Mouse (Mus musculus) v-Abl transformed pro-B cells (cell line): ENCODE results near the gene Mrln.

Experiments
- in situ Hi-C, 2 experiments: fragments of 400-800 bp; cut with MboI; formaldehyde crosslinking; loops; one replicate each; pipeline ENCODE4 v1.15.1; 2025; ENCODE audit not compliant: unreplicated experiment in 2 of 2

Gene Mrln

DNA sequence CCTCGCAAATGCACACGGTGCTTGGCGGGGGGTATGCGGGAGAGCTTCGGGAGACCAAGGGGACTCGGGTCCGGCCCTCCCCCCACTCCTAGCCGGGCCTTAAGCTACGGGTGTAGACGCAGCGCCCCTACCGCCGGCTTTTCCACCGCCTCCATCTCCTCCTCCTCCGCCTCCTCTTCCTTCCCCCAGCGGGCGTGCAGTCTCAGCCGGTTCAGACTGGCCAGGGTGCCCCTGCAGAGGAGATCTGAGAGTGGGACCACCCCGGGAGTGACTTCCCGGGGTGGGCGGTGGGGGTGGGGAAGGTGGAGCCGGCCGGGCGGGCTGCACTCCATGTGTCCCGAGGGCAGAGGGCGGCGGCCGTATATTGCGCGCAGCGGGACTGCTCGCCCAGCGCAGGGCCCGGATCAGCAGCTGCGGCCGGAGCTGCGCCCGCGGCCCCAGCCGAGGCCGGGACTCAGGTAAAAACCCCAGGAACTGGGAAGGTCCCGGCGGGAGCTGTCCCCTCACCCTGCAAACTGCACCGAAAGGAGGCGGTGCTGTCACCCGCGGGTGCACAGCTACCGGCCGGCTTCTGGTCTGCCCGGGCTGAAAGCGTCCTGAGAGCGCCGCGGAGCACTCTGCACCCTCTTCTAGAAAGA lies 40.6 kb downstream of the Mrln start, which contains the start of gene Slc16a9:
Slc16a9 (plus strand) TSS at position 180 of the 638 bp plus-strand sequence.
- in situ Hi-C loops, result no loop called here

DNA sequence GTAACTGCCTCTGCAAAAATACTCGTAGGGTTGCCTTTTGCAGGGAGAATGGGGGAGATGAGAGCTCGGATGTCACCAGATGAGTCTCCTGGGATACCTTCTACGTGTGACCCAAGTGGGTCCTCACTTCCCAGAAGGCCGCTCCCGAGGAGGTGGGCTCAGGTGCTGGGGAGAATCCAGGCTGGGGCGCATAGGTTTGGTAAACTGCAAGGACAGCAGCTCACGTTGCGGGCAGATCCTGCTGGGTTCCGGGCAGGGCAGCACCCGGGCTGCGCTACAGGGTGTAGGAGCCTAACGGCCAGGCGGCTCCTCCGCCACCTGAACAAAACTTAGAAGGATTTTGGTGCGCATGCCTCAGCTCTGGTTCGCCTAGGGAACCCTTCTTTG lies 41.1 kb downstream of the Mrln start:
- in situ Hi-C loops, result no loop called here

DNA sequence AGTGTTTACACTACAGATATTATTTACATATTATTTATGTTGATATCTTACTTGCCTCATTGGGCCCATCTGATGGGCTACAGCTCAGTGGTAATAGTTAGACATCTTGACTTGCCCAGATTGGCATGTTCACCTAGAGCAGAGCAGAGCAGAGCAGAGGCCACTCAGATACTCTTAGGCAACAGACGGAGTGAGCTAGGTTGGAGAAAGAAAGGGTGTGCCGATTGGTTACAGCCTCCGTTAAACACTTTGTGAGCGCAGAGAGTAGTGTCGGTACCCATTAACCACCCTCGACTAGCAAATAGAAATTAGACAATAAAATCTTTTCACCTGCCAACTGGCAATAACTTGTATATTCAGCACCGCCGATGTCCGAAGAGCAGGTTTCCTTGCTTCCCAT lies 41.6 kb downstream of the Mrln start:
- in situ Hi-C loops, result no loop called here

DNA sequence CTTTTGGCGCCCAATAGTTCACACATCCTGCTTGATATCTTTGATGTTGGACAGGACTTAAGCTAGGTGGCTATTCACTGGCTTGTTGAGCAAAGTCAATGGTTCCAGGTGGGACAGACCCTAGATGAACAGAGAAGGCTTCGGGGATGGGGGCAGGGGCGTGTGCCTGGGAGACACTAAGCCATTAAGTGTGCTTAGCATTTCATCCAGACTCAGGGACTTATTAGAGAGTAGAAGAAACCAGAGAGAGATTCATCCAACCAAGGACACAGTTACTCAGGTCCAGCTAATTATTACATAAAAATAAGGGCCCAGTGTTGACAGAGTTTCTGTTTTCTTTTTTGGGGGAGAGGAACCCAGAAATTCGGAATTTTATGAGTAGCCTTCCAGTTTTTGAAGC lies 45.9 kb downstream of the Mrln start:
- in situ Hi-C loops, result no loop called here

DNA sequence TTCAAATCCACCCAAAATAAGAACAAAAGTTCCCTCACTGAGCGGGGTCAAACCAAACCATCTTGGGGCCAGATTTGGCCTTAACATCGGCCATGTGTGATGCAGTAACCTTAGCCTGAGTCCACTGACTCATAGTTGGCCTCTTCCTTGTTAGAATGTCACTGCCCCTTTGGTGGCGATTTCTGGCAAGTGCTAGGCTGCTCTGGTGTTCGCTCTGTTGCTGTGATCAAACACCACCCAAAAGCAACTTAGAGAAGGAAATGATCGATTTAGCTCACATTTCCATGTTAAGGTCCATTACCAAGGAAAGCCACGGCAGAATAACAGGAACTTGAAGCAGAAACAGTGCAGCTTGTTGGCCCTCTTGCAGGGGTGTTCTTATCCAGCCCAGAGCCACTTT lies 46.3 kb downstream of the Mrln start:
- in situ Hi-C loops, result no loop called here

DNA sequence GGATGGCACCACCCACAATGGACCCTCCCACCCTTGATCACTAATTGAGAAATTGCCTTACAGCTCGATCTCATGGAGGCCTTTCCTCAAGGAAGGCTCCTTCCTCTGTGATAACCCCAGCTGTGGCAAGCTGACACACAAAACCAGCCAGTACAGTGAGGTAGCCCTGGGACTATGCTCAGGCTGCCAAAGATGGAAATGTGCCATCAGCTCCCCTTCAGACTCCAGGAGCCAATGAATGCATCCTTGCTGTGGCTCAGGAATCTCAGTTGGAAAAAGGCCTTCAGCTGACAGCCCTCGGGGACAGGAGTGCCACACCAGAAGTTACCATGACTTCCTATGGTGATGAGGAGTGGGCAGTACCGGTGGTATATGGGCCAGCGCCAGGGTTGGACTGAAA lies 50.2 kb downstream of the Mrln start:
- in situ Hi-C loops, result no loop called here

DNA sequence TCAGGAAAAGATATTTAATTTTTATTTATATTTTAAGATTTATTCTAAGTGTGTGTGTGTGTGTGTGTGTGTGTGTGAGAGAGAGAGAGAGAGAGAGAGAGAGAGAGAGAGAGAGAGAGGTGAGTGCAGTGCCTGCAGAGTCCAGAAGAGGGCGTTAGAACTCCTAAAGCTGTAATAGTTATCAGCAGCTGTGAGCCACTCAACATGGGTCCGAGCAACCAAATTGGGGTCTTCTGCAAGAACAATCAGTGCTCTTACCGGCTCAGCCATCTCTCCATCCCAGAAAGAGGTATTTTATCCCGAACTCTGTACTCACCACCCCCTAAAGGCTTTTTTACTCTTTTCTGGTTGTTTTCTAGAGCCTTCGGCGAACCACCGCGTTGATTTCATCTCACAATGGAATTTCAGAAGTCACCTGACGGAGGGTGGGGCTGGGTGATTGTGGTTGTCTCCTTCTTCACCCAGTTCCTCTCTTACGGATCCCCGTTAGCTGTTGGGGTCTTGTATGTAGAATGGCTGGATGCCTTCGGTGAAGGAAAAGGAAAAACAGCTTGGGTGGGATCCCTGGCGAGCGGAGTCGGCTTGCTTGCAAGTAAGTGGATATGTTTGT lies 51.2 kb downstream of the Mrln start:
- in situ Hi-C loops, result no loop called here

DNA sequence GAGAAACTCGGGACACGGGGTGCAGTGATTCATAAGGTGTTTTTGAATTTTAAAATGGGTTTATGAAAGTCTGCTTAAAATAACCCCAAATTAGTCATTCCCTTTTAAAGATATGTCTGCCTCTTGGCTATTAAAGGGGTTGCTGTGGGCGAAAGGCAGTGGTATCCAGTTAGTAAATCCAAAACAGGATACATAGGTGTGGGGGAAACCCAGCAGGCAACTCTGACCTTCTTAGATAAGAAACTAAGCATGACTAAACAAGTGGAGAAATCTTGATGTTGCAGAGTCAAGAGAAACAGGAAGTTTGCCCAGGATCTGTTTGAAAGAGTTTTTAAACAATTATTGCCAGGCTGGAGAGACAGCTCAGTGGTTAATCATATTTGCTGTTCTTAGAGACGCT lies 52.6 kb downstream of the Mrln start:
- in situ Hi-C loops, result no loop called here

DNA sequence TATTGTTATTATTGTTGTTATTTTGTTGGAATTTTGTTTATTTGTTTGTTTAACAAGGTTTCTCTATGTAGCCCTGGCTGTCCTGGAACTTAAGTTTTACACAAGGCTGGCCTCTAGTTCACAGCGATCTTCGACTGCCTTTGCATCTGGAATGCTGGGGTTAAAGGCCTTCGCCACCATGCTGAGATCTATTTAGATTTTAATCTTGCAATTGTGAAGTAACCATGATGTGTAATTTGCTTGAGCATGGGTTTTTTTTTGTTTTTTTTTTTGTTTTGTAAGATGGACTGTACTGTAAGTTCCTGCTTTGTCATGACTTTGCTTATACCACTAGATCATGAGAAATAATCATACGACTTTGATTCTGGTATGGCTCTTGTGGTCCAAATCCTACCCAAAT lies 56.4 kb downstream of the Mrln start:
- in situ Hi-C loops, result no loop called here

DNA sequence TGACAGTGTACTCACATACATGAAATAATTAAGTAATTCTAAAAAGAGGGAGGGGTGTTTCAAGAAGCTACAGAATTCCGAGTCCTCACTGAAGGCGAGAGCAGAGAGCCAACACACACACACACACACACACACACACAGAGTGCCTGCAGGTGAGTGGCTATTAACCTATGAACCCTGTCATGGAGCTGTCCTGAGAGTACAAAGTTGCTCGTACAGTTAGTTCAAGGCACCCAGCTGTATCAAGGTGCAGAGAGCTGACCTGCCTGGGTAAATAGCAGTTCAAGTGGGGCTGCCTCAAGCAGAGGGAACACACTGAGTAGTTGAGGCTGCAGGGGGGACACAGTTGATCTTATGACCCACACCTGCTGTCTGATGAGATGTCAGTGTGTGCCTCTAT lies 57.6 kb downstream of the Mrln start:
- in situ Hi-C loops, result no loop called here

DNA sequence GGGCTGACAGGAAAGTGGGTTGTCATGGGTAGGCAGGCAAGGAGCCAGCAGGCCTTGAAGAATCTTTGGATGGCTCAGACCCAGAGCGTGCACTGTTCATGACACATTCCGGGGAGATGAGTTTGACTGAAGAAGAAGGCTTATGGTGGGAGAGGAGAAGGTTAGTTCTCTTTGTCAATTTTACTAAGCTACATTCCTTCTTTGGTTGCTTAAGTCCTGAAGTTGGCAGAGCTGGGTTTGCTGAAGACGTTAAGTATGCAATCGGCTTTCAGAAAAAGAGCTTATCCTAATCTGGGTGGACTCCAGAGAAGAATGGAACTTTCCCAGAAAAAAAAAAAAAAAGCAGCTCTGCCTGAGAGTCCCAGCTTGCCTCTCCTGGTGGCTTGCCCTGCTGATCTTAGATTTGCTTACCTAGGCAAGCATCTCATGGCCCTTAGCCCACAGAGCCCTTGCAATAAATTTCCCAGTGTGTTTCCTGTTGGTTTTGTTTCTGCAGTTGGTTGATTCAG lies 59.3 kb downstream of the Mrln start:
- in situ Hi-C loops, result no loop called here

DNA sequence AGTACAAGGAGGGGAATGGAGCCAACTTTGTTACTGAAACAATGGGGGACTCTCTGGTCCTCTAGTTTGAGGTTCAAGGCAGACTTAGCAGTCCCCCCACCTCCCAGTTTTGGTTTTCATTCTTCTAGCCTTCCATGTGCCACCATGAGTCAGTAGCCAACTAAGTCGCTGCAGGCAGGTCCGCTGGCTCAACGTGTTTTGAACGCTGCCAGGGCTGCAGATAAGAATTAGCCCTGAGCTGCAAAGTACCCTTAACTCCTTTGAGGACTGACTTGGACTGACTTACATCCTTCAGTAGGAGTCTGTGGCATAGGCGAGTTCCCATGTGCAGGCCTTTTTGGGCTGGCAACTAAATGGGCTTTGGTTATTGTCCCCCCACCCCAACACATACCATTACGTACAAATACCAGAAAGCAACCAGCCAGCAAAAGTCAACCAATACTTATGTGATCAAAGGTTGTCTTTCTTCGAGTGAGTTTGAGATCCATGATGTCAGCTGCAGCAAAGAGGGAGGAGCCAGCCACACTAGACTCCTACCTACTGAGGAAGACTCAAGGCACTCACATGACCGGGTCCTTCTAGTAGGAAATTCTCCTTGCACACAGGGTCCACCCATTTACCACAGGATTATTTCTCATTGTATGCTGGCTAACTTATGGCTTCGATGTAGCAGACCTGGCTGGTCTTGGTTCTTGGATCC lies 60.0 kb downstream of the Mrln start:
- in situ Hi-C loops, result no loop called here

DNA sequence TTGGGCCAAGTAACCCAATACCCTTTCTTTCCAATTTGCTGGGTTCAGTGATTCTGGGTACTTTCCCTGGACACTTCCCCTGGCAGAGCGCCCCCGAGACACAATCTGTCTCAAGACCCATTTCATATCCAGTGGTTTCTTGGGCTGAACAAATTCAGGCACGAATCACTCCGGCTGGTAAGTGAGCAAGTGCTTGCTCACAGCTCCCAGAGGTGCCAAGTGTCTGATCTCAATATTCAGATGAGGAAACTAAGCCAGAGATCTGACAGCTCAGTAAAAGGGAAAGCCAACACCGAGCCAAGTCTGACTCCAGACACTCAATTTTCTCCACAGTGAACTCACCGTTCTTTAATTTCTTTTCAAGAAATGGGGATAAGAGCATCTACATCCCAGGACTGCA lies 62.0 kb downstream of the Mrln start:
- in situ Hi-C loops, result no loop called here

DNA sequence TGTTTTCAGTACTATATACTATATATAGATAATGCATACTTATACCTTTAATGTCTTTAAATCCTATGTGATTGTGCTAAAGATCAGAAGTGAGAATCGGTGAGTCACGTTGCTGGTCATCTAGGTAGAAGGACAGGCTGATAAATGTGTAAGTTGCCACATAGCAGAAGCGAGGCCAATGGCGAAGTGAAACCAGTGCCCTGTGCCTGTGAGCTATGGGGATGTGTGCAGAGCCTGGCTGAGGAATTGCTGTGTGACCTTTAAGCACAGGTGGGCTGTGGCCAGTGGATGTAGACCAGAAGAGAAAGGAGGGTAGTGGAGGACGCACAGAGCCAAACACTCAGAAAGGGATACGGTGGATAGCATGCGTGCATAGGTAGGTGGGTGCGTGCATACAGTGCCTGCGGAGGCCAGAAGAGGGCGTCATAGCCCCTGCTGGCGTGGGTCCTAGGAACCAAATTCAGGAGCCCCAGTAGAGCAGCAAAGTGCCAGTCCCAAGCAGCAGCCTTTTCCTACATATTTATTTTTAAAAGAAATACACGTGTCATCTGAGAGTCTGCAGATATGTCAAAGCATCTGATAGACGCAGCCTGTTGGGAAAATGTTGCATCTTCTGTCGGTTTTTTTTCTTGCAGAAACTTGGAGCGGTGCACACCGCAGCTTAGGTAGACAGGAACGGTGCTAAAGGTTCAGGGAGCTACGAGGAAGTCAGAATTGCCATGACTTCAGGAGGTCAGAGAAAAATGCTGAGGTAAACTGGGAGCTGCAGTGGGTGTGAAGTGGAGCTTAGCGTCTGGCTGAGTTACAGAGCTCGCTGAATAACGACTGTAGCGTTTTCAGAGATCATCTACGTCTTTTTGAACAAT lies 64.3 kb downstream of the Mrln start:
- in situ Hi-C loops, result no loop called here
